In the genomic region with DNA sequence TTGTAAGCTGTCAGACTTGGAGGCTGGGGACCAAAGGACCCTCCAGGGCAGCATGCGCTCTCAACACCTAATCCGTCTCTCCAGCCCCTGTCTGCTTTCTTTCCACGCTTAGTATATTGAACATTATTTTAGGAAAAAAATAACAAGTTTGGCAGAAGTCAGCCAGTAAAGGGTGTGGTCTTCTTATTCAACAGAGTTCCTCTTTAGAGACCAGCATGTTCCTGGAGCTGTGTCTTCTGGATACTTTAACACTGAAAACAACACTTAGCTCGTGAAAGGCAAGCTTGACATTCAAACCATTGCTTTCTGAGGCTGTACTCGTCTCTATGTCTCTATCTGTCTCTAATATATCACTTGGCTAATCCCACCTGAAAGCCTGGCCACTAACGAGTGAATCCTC, we compare ENCODE assay signal across 16 mouse cellular contexts.
"Had no signal": no experiment of that assay in that cellular context is flagged by ENCODE, and none has a peak within 500 bp of the region (broad histone marks: within the 10 kb centered on the region; RNA-seq: fewer than 3 reads in every experiment).

No protein-coding gene starts in this region.

- ATAC-seq: hindbrain, embryonic 16.5 days; inflammation-experienced regulatory T-cells, adult 6 months; intestine, embryonic 15.5 days; intestine, postnatal 0 days had no signal

- DNase-seq: gastrocnemius, postnatal 25 days; heart, adult 18-20 months; heart, postnatal 10 days; heart, postnatal 4 days; kidney, adult 18-20 months; kidney, adult 8-10 months; kidney, postnatal 10 days; kidney, postnatal 25 days; kidney, postnatal 4 days; layer of hippocampus, adult 9-11 months; liver; liver, embryonic 13.5 days had no signal
